Comparison of ENCODE assay signal across 8 mouse cellular contexts in the genomic region with DNA sequence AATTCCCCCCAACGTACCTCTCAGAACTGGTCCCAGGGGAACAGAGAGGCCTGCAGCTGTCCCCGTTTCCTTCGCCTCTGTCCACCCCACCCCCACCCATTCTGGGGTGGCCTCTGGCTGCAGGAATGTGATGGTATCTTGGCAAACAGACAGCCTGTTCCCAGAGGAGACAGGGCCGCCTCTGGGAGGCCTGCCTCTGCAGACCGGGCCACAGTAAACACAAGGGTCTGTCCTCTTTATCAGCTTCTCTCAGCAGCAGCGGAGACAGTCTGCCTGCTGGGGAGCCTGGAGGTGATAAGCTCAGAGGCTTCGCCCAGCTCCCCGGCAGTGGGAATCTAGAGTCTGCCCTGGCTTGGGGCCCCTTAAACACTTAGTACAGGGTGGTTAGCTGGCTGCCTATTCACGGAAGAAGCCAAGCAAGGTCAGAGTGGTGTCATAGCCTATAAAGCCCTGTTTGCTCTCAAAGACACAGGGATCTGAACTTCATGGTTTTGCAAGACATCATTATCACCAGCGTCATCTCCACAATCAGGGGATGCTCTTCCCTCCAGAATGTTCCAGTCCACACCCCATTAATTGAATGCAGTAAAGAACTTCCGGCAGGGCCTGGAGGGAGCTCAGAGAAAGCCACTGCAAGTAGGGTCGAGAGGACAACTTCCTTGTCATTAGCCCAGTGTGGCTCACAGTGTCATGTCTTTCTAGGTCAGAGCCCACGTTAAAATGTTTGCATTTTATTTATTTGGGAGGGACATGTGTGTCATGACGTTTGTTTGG. TPM values are rescaled to one million over a fixed set of nuclear protein-coding genes. Genes with fewer than 3 reads are reported as not detected.
A peak's percentile ranks its signal among the peaks of the same experiment; 100 is the strongest.
DNase-seq lines count a peak whose midpoint lies in the region; ATAC-seq and TF ChIP-seq lines count a peak whose summit lies in the region.

No protein-coding gene starts in this region.

- no peak for TF ChIP-seq CTCF in E14TG2a.4 (conservative IDR thresholded peaks at IDR 0.05; ENCODE audit: low read length)

- peak; percentile 33 for DNase-seq in adrenal gland, postnatal 25 days
- peak; percentile 68 to 82 for DNase-seq in heart, adult 18-20 months
- DNase-seq in kidney, adult 8-10 months = peak; percentile 57 to 62
- DNase-seq in splenic B cell, adult 2 months (ENCODE audit: low read depth, low spot score) = peak; percentile 15
- DNase-seq in right cerebral cortex, postnatal 36 days (ENCODE audit: low spot score in 2 of 2) = no peak
- no peak for DNase-seq in layer of hippocampus, postnatal 25 days (ENCODE audit: extremely low spot score in 1 of 2, low spot score in 1 of 2)

- H3K4me2 ChIP-seq in lung, embryonic 16.5 days (ENCODE audit: low read depth, low read length) = no peak overlapping the region

- H3K36me3 ChIP-seq in E14TG2a.4 (ENCODE audit: insufficient read depth, low read length) = no peaks in the 10 kb centered on the region
- H3K36me3 ChIP-seq in lung, embryonic 16.5 days (ENCODE audit: control insufficient read depth, insufficient read depth, low read length) = no peaks in the 10 kb centered on the region
- no peaks in the 10 kb centered on the region for H3K36me3 ChIP-seq in splenic B cell, adult 2 months (ENCODE audit: control insufficient read depth, insufficient read depth, low read length, poor library complexity, severe bottlenecking)

- H3K4me3 ChIP-seq in E14TG2a.4 (replicated peaks; ENCODE audit: low read length) = peak overlapping the region; percentile 14; the same call in 1 of the 2 replicates
- no peak overlapping the region for H3K4me3 ChIP-seq in lung, embryonic 16.5 days (ENCODE audit: low read length)

- no peaks in the 10 kb centered on the region for H3K9me3 ChIP-seq in E14TG2a.4 (ENCODE audit: low read length)
- no peaks in the 10 kb centered on the region for H3K9me3 ChIP-seq in lung, embryonic 16.5 days (ENCODE audit: control insufficient read depth, low read length)

- peak; percentile 90 for ATAC-seq in lung, embryonic 16.5 days (ENCODE audit: low read depth)

- no peaks in the 10 kb centered on the region for H3K27me3 ChIP-seq in E14TG2a.4 (ENCODE audit: insufficient read depth, low read length)
- H3K27me3 ChIP-seq in lung, embryonic 16.5 days (ENCODE audit: control insufficient read depth, insufficient read depth, low read depth, low read length) = no peaks in the 10 kb centered on the region
- no peaks in the 10 kb centered on the region for H3K27me3 ChIP-seq in splenic B cell, adult 2 months (ENCODE audit: control insufficient read depth, insufficient read depth, low read length, poor library complexity, severe bottlenecking)

- peak overlapping the region; percentile 42 for H3K9ac ChIP-seq in lung, embryonic 16.5 days (ENCODE audit: low read length)

- peaks cover 92% of the 10 kb centered on the region for H3K4me1 ChIP-seq in E14TG2a.4 (replicated peaks; ENCODE audit: low read depth, low read length)
- H3K4me1 ChIP-seq in lung, embryonic 16.5 days (replicated peaks; ENCODE audit: control insufficient read depth, insufficient read depth, low read length) = peaks cover 21% of the 10 kb centered on the region

- peak overlapping the region; percentile 88 for H3K27ac ChIP-seq in lung, embryonic 16.5 days (ENCODE audit: low read length)

- WGBS in lung, embryonic 16.5 days = 5% methylated on average over 14 of the region's 14 CpGs

RNA-seq across cellular contexts. Expression of gene Smad6, which starts 23.4 kb away (rescaled TPM):
- 12.9 and 13.6 TPM in 2 replicates for total RNA-seq in adrenal gland, postnatal 25 days (2021)
- total RNA-seq in heart, adult 18-20 months (2021) = 10 to 100 TPM in 1 of 2 experiments, 1 to 10 TPM in 1; 9.0 to 11.3 TPM
- 6.8 and 8.6 TPM in 2 replicates for polyA plus RNA-seq in lung, embryonic 16.5 days (2015; fragmentation: Nextera tagmentation; extraction: Ambion mirVana)
- total RNA-seq in layer of hippocampus, postnatal 25 days (2021) = 1 to 10 TPM; 1.8 to 2.2 TPM

Comparison
In these comparisons a context has a peak if more than half of its experiments do, and no peak if none do; other contexts are left out.
1. DNase-seq: peak in adrenal gland, postnatal 25 days (single experiment), heart, adult 18-20 months (2 of 2), kidney, adult 8-10 months (2 of 2) and splenic B cell, adult 2 months (single experiment); none in right cerebral cortex, postnatal 36 days (0 of 2) and layer of hippocampus, postnatal 25 days (0 of 2).